29 mouse cellular contexts compared by ENCODE assay signal in the genomic region with DNA sequence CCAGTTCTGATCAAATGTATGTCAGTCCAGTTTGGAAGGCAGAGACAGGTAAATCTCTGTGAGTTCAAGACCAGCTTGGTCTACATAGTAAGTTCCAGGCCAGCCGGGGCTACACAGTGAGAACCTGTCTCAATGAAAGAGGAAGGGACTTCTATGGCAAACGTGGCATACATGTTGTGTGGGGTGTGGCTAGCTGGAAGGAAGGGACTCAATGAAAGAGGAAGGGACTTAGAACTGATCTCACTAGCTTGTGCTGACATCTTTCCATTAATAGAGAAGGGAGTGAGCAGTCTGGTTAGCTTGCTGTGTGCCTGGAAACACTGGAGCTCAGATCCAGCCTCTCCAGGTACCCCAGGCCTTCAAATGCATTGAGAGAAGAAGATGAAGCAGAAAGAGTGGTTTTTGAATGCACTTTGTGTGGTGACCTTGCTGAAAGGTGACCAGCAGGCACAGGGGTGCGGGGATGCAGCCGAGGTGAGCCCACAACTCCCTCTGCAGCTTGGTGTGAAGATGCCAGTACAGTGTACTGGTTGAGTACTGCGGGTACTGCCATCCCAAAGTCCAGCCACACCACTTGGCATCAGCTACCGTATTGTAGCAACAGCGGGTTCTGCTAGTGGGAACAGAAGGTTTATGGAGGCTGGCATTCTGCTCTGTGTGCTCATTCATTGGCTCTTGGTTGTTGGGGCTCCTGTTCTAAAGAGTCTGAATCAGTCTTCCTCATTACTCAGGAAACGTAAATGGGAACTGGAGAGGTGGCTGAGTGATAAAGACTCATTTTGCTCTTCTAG. TPM values are rescaled to one million over a fixed set of nuclear protein-coding genes. Genes with fewer than 3 reads are reported as not detected.
DNase-seq lines count a peak whose midpoint lies in the region; ATAC-seq lines count a peak whose summit lies in the region.
"Had no signal": no experiment of that assay in that cellular context is flagged by ENCODE, and none has a peak within 500 bp of the region (broad histone marks: within the 10 kb centered on the region; RNA-seq: fewer than 3 reads in every experiment).

No protein-coding gene starts in this region.

- peaks cover 37% of the 10 kb centered on the region for H3K4me1 ChIP-seq in megakaryocyte, embryonic 14.5 days
- no peaks in the 10 kb centered on the region for H3K4me1 ChIP-seq in hindbrain, embryonic 16.5 days (ENCODE audit: control insufficient read depth, insufficient read depth, low read depth, low read length)
- H3K4me1 ChIP-seq in midbrain, embryonic 11.5 days (ENCODE audit: control insufficient read depth, insufficient read depth, low read length): no peaks in the 10 kb centered on the region
- H3K4me1 ChIP-seq: hindbrain, embryonic 13.5 days; limb, embryonic 13.5 days; midbrain, embryonic 12.5 days; neural tube, embryonic 15.5 days had no signal

- 95% methylated on average over 8 of the region's 8 CpGs for WGBS in hindbrain, embryonic 16.5 days
- WGBS in midbrain, embryonic 11.5 days: 92% methylated on average over 8 of the region's 8 CpGs

- no peaks in the 10 kb centered on the region for H3K9me3 ChIP-seq in megakaryocyte, embryonic 14.5 days
- no peaks in the 10 kb centered on the region for H3K9me3 ChIP-seq in hindbrain, embryonic 16.5 days (ENCODE audit: control insufficient read depth, low read length)
- H3K9me3 ChIP-seq in midbrain, embryonic 11.5 days (ENCODE audit: control insufficient read depth, low read length): no peaks in the 10 kb centered on the region
- H3K9me3 ChIP-seq: hindbrain, embryonic 13.5 days; kidney, embryonic 15.5 days; limb, embryonic 13.5 days; liver, embryonic 13.5 days; midbrain, embryonic 12.5 days; neural tube, embryonic 15.5 days had no signal

- H3K4me3 ChIP-seq in megakaryocyte, embryonic 14.5 days (replicated peaks): peak overlapping the region; percentile 24
- no peak overlapping the region for H3K4me3 ChIP-seq in hindbrain, embryonic 16.5 days (ENCODE audit: low read length)
- H3K4me3 ChIP-seq in midbrain, embryonic 11.5 days (ENCODE audit: low read depth, low read length): no peak overlapping the region
- H3K4me3 ChIP-seq: erythroblast, embryonic 14.5 days; hindbrain, embryonic 13.5 days; kidney, embryonic 15.5 days; layer of hippocampus, adult 2 months; limb, embryonic 13.5 days; liver, embryonic 13.5 days; midbrain, embryonic 12.5 days; neural tube, embryonic 15.5 days had no signal

- no peak overlapping the region for H3K27ac ChIP-seq in hindbrain, embryonic 16.5 days (ENCODE audit: low read depth, low read length)
- H3K27ac ChIP-seq in midbrain, embryonic 11.5 days (ENCODE audit: low read depth, low read length): no peak overlapping the region
- H3K27ac ChIP-seq: hindbrain, embryonic 13.5 days; kidney, embryonic 15.5 days; layer of hippocampus, adult 2 months; limb, embryonic 13.5 days; liver, embryonic 13.5 days; midbrain, embryonic 12.5 days; neural tube, embryonic 15.5 days had no signal

- no peak overlapping the region for H3K4me2 ChIP-seq in hindbrain, embryonic 16.5 days (ENCODE audit: low read length)
- no peak overlapping the region for H3K4me2 ChIP-seq in midbrain, embryonic 11.5 days
- H3K4me2 ChIP-seq: heart, embryonic 11.5 days; hindbrain, embryonic 13.5 days; kidney, embryonic 15.5 days; limb, embryonic 13.5 days; liver, embryonic 13.5 days; midbrain, embryonic 12.5 days; neural tube, embryonic 15.5 days had no signal

- no peak for ATAC-seq in hindbrain, embryonic 16.5 days
- ATAC-seq in midbrain, embryonic 11.5 days (ENCODE audit: low FRiP score): no peak
- ATAC-seq: forebrain, postnatal 0 days; lung, postnatal 0 days had no signal

- DNase-seq in cerebellum, adult 9-11 months: peak; percentile 39
- no peak for DNase-seq in cerebellum, postnatal 14 days
- DNase-seq in 416B (ENCODE audit: low read depth): peak; percentile 15
- DNase-seq in brain, adult 2 months (ENCODE audit: low read depth, low spot score): peak; percentile 78
- DNase-seq in adrenal gland, adult 2 months: no peak
- DNase-seq in midbrain, embryonic 11.5 days (ENCODE audit: low spot score, missing footprints): no peak
- DNase-seq: adrenal gland, postnatal 36 days; cerebellum, adult 8-10 months; forebrain, postnatal 0 days; gastrocnemius, postnatal 14 days; heart, adult 18-20 months; kidney, adult 18-20 months; kidney, postnatal 25 days; liver, embryonic 13.5 days; lung, adult 18-20 months; lung, postnatal 4 days; spleen, adult 18-20 months; thymus, postnatal 14 days had no signal

- no peaks in the 10 kb centered on the region for H3K27me3 ChIP-seq in megakaryocyte, embryonic 14.5 days (replicated peaks)
- H3K27me3 ChIP-seq in hindbrain, embryonic 16.5 days (replicated peaks; ENCODE audit: control insufficient read depth, insufficient read depth, low read length): no peaks in the 10 kb centered on the region
- H3K27me3 ChIP-seq in midbrain, embryonic 11.5 days (ENCODE audit: control insufficient read depth, insufficient read depth, low read length): no peaks in the 10 kb centered on the region
- H3K27me3 ChIP-seq: hindbrain, embryonic 13.5 days; kidney, embryonic 15.5 days; limb, embryonic 13.5 days; liver, embryonic 13.5 days; midbrain, embryonic 12.5 days; neural tube, embryonic 15.5 days had no signal

- no peak overlapping the region for H3K9ac ChIP-seq in hindbrain, embryonic 16.5 days (ENCODE audit: low read depth, low read length)
- H3K9ac ChIP-seq in midbrain, embryonic 11.5 days (ENCODE audit: low read length): no peak overlapping the region
- H3K9ac ChIP-seq: forebrain, postnatal 0 days; hindbrain, embryonic 13.5 days; kidney, embryonic 15.5 days; limb, embryonic 13.5 days; liver, embryonic 13.5 days; midbrain, embryonic 12.5 days; neural tube, embryonic 15.5 days had no signal

- H3K36me3 ChIP-seq in megakaryocyte, embryonic 14.5 days (replicated peaks; ENCODE audit: low read length): peaks cover 90% of the 10 kb centered on the region
- H3K36me3 ChIP-seq in hindbrain, embryonic 16.5 days (ENCODE audit: control insufficient read depth, insufficient read depth, low read length): peaks cover 50% of the 10 kb centered on the region
- H3K36me3 ChIP-seq in midbrain, embryonic 11.5 days (ENCODE audit: control insufficient read depth, insufficient read depth, low read length): peaks cover 36% of the 10 kb centered on the region

RNA-seq across cellular contexts. Expression of a gene that starts 40.5 kb away (rescaled TPM):
- polyA plus RNA-seq in megakaryocyte, embryonic 14.5 days (2012; ENCODE audit: insufficient read depth, low replicate concordance): 20.0 and 20.6 TPM in 2 replicates
- 11.8 and 13.1 TPM in 2 replicates for polyA plus RNA-seq in hindbrain, embryonic 16.5 days (2015; fragmentation: Nextera tagmentation; extraction: Ambion mirVana)
- total RNA-seq in adrenal gland, adult 2 months (2021): 10 to 100 TPM; 51.9 to 88.4 TPM
- 43.6 and 61.8 TPM in 2 replicates for polyA plus RNA-seq in adrenal gland, adult 2 months (2012; rRNA removed)
- 31.8 and 33.5 TPM in 2 replicates for polyA plus RNA-seq in midbrain, embryonic 11.5 days (2014; fragmentation: Nextera tagmentation; extraction: Ambion mirVana)

Comparison
In these comparisons a context has a peak if more than half of its experiments do, and no peak if none do; other contexts are left out.
1. DNase-seq: peak in cerebellum, adult 9-11 months (single experiment), 416B (single experiment) and brain, adult 2 months (single experiment); none in cerebellum, postnatal 14 days (0 of 2), adrenal gland, adult 2 months (single experiment) and midbrain, embryonic 11.5 days (single experiment).